Mouse (Mus musculus) stomach, postnatal 0 days (tissue): ENCODE measurements around the gene Atp5h.

Experiments
- CTCF ChIP-seq: IDR thresholded peaks from 2 replicates; pipeline ENCODE4 v1.5.1; 2016; ENCODE audit warnings: antibody characterized with exemption, low read depth, mild to moderate bottlenecking, moderate library complexity
- EP300 ChIP-seq: optimal IDR thresholded peaks from 2 replicates; pipeline ENCODE3; 2016; ENCODE audit warnings: antibody characterized with exemption

DNA sequence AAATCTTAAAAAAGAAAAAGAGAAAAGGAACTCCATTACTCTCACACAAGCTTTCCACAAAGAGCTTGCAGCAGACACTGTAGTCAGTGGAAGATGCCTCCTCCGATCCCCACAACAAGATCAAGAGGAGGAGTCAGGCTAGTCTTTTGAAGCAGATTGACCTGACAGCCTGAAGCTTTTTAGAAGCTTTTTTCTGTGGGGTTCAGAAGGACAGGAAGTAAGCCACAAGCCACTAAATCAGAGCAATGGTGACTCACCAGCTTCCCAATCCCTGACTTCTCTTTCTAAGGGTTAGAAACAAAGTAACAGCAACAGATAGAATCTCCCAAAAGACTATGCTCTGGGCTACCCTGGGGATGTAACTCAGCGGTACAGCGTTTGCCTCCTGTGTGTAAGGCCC lies 19.6 kb upstream of the Atp5h start:
- no peak for TF ChIP-seq CTCF
- TF ChIP-seq EP300 = no peak
